Mouse (Mus musculus): ENCODE results near the gene Gm26620.

Gm26620 gene

GRCm38 (mm10) chr1:170907456-170908191 lies 22.8 kb downstream of the Gm26620 start:
- no peak for DNase-seq (ENCODE audit: low read depth in 1 of 2, low spot score in 2 of 2)

GRCm38 (mm10) chr1:170908341-170908740 lies 23.5 kb downstream of the Gm26620 start:
- DNase-seq (ENCODE audit: low read depth in 1 of 2, low spot score in 2 of 2) = no peak

- no peak for DNase-seq (ENCODE audit: low read depth in 1 of 2, low spot score in 2 of 2)
Observed at GRCm38 (mm10) chr1:170911907-170912660, 27.2 kb downstream of the Gm26620 start.

GRCm38 (mm10) chr1:170912891-170913615 lies 28.2 kb downstream of the Gm26620 start, which contains the start of gene Fcrlb:
Gene Fcrlb (minus strand): TSS chr1:170912941.
- DNase-seq (ENCODE audit: low read depth in 1 of 2, low spot score in 2 of 2) = no peak

GRCm38 (mm10) chr1:170915657-170916056 lies 30.8 kb downstream of the Gm26620 start:
- DNase-seq (ENCODE audit: low read depth in 1 of 2, low spot score in 2 of 2) = no peak

GRCm38 (mm10) chr1:170919308-170919707 lies 34.4 kb downstream of the Gm26620 start:
- DNase-seq (ENCODE audit: low read depth in 1 of 2, low spot score in 2 of 2) = no peak

- no peak for DNase-seq (ENCODE audit: low read depth in 1 of 2, low spot score in 2 of 2)
Observed at GRCm38 (mm10) chr1:170924485-170924884, 39.6 kb downstream of the Gm26620 start.

- DNase-seq (ENCODE audit: low read depth in 1 of 2, low spot score in 2 of 2) = no peak
Observed at GRCm38 (mm10) chr1:170926941-170927340, 42.1 kb downstream of the Gm26620 start.

- no peak for DNase-seq (ENCODE audit: low read depth in 1 of 2, low spot score in 2 of 2)
Observed at GRCm38 (mm10) chr1:170927378-170927777, 42.5 kb downstream of the Gm26620 start, which contains the start of gene Fcrla. Gene Fcrla (minus strand): TSS chr1:170927583.

- DNase-seq (ENCODE audit: low read depth in 1 of 2, low spot score in 2 of 2) = no peak
Observed at GRCm38 (mm10) chr1:170928467-170928866, 43.6 kb downstream of the Gm26620 start.

- no peak for DNase-seq (ENCODE audit: low read depth in 1 of 2, low spot score in 2 of 2)
Observed at GRCm38 (mm10) chr1:170929245-170929644, 44.4 kb downstream of the Gm26620 start.

- no peak for DNase-seq (ENCODE audit: low read depth in 1 of 2, low spot score in 2 of 2)
Observed at GRCm38 (mm10) chr1:170932043-170932442, 47.2 kb downstream of the Gm26620 start.

GRCm38 (mm10) chr1:170933386-170933920 lies 48.6 kb downstream of the Gm26620 start:
- no peak for DNase-seq (ENCODE audit: low read depth in 1 of 2, low spot score in 2 of 2)

- no peak for DNase-seq (ENCODE audit: low read depth in 1 of 2, low spot score in 2 of 2)
Observed at GRCm38 (mm10) chr1:170933940-170934339, 49.1 kb downstream of the Gm26620 start.

- DNase-seq (ENCODE audit: low read depth in 1 of 2, low spot score in 2 of 2) = no peak
Observed at GRCm38 (mm10) chr1:170934383-170934782, 49.5 kb downstream of the Gm26620 start.

All from monocyte, adult 2 months (primary cell).